Mouse (Mus musculus): ENCODE data around the gene Nfix. TPM values are rescaled to one million over a fixed set of nuclear protein-coding genes. Genes with fewer than 3 reads are reported as not detected.

The Nfix gene
- total RNA-seq, 2 experiments from 2014 or later = 287 to 311 TPM

- peak; percentile 76 for DNase-seq (ENCODE audit: low spot score)
- intact Hi-C loops (cut with DNase I) = no loop called here
Observed at GRCm38 (mm10) chr8:84730541-84731370, 69.4 kb downstream of the Nfix start.

GRCm38 (mm10) chr8:84729921-84730362, 70.2 kb downstream of the Nfix start:
- DNase-seq (ENCODE audit: low spot score) = peak; percentile 69
- intact Hi-C loops (cut with DNase I) = no loop called here

- DNase-seq (ENCODE audit: low spot score) = no peak
- intact Hi-C loops (cut with DNase I) = no loop called here
Observed at GRCm38 (mm10) chr8:84728474-84728873, 71.7 kb downstream of the Nfix start.

GRCm38 (mm10) chr8:84725941-84726259, 74.2 kb downstream of the Nfix start:
- no peak for DNase-seq (ENCODE audit: low spot score)
- intact Hi-C loops (cut with DNase I) = no loop called here

GRCm38 (mm10) chr8:84725246-84725940, 74.8 kb downstream of the Nfix start:
- DNase-seq (ENCODE audit: low spot score) = no peak
- intact Hi-C loops (cut with DNase I) = no loop called here

GRCm38 (mm10) chr8:84724683-84725082, 75.5 kb downstream of the Nfix start:
- intact Hi-C loops (cut with DNase I) = no loop called here
- DNase-seq (ENCODE audit: low spot score) = no peak

- no peak for DNase-seq (ENCODE audit: low spot score)
Observed at GRCm38 (mm10) chr8:84723571-84723900, 76.6 kb downstream of the Nfix start.

GRCm38 (mm10) chr8:84722850-84723570, 77.1 kb downstream of the Nfix start, which contains the start of gene G430095P16Rik:
TSS of gene G430095P16Rik (plus strand) at chr8:84723007.
- intact Hi-C loops (cut with DNase I) = no loop called here
- DNase-seq (ENCODE audit: low spot score) = peak; percentile 78

More at GRCm38 (mm10) chr8:84723571-84723900, 76.6 kb downstream of the Nfix start:
- intact Hi-C loops (cut with DNase I) = no loop called here

- no peak for DNase-seq (ENCODE audit: low spot score)
- intact Hi-C loops (cut with DNase I) = no loop called here
Observed at GRCm38 (mm10) chr8:84722530-84722849, 77.7 kb downstream of the Nfix start.

GRCm38 (mm10) chr8:84718959-84719690, 81.0 kb downstream of the Nfix start:
- intact Hi-C loops (cut with DNase I) = no loop called here

GRCm38 (mm10) chr8:84718476-84718875, 81.7 kb downstream of the Nfix start:
- intact Hi-C loops (cut with DNase I) = no loop called here
- DNase-seq (ENCODE audit: low spot score) = no peak

More at GRCm38 (mm10) chr8:84718959-84719690, 81.0 kb downstream of the Nfix start:
- no peak for DNase-seq (ENCODE audit: low spot score)

- intact Hi-C loops (cut with DNase I) = no loop called here
- DNase-seq (ENCODE audit: low spot score) = no peak
Observed at GRCm38 (mm10) chr8:84716790-84717189, 83.4 kb downstream of the Nfix start.

- intact Hi-C loops (cut with DNase I) = no loop called here
- DNase-seq (ENCODE audit: low spot score) = no peak
Observed at GRCm38 (mm10) chr8:84715893-84716468, 84.2 kb downstream of the Nfix start.

- intact Hi-C loops (cut with DNase I) = no loop called here
- DNase-seq (ENCODE audit: low spot score) = no peak
Observed at GRCm38 (mm10) chr8:84714161-84714560, 86.0 kb downstream of the Nfix start.

- intact Hi-C loops (cut with DNase I) = no loop called here
- no peak for DNase-seq (ENCODE audit: low spot score)
Observed at GRCm38 (mm10) chr8:84713381-84713780, 86.8 kb downstream of the Nfix start.

- intact Hi-C loops (cut with DNase I) = no loop called here
- DNase-seq (ENCODE audit: low spot score) = no peak
Observed at GRCm38 (mm10) chr8:84712759-84713120, 87.4 kb downstream of the Nfix start.

GRCm38 (mm10) chr8:84711933-84712758, 88.0 kb downstream of the Nfix start:
- intact Hi-C loops (cut with DNase I) = loop anchor here (2.0 kb wide), 1 partner anchor 25 kb away; no protein-coding TSS in a partner anchor
- DNase-seq (ENCODE audit: low spot score) = peak; percentile 76

GRCm38 (mm10) chr8:84711312-84711711, 88.8 kb downstream of the Nfix start:
- DNase-seq (ENCODE audit: low spot score) = no peak
- intact Hi-C loops (cut with DNase I) = loop anchor here (2.0 kb wide), 1 partner anchor 25 kb away; no protein-coding TSS in a partner anchor

GRCm38 (mm10) chr8:84709931-84710330, 90.2 kb downstream of the Nfix start:
- intact Hi-C loops (cut with DNase I) = loop anchor here (1.0 to 5.0 kb wide), 3 partner anchors 27 to 508 kb away; no protein-coding TSS in a partner anchor

More at GRCm38 (mm10) chr8:84709931-84710330, 90.2 kb downstream of the Nfix start:
- DNase-seq (ENCODE audit: low spot score) = no peak
